Mouse (Mus musculus) CD4-positive, CD25-positive, alpha-beta regulatory T cell, adult 2 months (primary cell): ENCODE measurements around the gene Lhx9.

ENCODE experiments used
- DNase-seq: peaks from one replicate; pipeline ENCODE4 v3.0.0-alpha.2; 2012; ENCODE audit warnings: low read depth, low spot score

Gene Lhx9

DNA sequence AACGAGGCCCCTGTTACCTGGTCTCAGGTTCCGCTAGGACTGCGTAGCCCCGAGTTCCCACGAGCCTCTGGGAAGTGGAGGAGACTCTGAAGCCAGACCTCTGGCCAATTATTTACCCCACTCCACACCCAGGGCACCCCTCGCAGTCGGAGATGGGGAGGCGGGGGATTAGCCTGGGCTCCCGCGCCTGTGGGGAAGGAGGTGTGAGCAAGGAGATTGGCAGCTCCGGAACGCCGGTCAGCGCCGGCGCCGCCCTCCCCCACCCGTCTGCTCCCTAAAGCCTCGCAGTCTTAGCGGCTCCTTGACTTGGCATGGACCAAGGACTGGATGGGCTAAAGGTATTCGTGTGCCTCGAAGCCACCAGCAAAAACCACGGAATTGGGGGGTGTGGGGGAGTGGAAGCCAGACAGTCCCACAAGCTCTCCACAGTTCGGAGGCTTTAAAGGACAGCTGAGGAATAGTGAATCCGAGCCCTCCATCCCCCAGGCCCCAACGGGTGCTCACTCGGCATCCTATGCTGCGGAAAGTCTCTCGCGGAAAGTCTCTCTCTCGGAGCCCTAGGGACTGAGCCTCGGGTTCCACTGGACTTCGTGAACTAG is at the start of gene Lhx9:
Lhx9 (minus strand) TSS at position 67 of the 599 bp plus-strand sequence.
- DNase-seq = no peak

- peak; percentile 1 for DNase-seq
Measured at GRCm38 (mm10) chr1:138896088-138896487, 47.7 kb upstream of the Lhx9 start.

GRCm38 (mm10) chr1:138877470-138878254 is 29.3 kb upstream of the Lhx9 start:
- no peak for DNase-seq

GRCm38 (mm10) chr1:138876371-138877045 is 28.1 kb upstream of the Lhx9 start:
- DNase-seq = no peak

GRCm38 (mm10) chr1:138856101-138856950 is 7.9 kb upstream of the Lhx9 start, which contains the start of gene 2310009B15Rik:
Gene 2310009B15Rik (minus strand): TSS chr1:138856852.
- peak; percentile 89 for DNase-seq

DNA sequence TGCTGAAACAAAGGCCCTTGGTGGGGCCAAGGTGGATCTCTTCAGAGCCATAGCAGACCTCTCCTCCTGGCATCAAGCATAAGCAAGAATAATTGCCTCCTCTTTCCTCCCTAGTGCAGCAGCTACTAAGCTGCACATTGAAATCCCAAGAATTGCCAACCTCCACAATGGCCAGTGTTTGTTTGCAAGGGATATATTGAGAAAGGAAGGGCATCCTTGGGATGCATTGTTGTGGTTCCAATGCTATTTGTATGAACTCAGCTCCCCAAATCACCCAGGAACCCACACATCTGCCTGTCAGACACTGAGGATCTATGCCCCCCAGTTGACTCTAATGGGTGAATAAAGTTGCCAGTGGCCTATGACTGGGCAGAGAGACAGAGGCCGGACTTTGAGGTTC is 2.4 kb upstream of the Lhx9 start:
- DNase-seq = no peak

DNA sequence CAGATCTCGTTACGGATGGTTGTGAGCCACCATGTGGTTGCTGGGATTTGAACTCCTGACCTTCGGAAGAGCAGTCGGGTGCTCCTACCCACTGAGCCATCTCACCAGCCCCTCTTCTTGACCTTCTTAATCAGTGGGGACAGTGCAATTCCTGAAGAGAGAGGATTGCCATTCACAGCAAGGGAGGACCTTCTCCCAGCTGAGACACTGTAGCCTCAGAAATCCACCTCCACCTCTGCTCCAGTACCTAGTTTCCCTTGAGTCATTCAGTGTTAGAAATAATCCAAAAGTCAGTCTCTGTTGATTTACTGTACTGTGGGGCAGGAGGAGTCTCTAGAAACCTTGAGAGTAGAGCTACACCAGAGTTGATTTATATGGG is 1.8 kb upstream of the Lhx9 start:
- no peak for DNase-seq

- DNase-seq = no peak
Measured at GRCm38 (mm10) chr1:138849531-138850160, 1.3 kb upstream of the Lhx9 start.

DNA sequence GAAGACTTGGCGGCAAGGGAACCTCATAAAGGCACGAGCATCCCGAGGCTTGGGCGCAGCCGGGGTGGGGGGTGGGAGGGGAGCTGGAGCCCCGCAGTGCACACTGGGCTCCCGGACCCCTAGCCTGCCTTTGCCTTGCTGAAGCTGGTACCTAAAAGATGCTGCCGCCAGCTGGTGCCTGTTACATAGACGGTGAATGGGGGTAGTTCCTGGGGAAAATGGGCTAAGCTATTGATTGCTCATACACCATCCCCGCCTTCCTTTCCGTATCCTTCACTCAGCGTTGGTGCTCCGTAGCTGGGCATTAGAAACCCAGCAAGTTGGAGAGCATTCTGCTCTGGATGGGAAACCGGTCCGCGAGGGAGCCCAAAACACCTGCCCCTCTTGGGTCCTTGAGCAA is 351 bp downstream of the Lhx9 start:
- DNase-seq = no peak

- DNase-seq = no peak
Measured at GRCm38 (mm10) chr1:138847146-138847545, 1.2 kb downstream of the Lhx9 start.

DNA sequence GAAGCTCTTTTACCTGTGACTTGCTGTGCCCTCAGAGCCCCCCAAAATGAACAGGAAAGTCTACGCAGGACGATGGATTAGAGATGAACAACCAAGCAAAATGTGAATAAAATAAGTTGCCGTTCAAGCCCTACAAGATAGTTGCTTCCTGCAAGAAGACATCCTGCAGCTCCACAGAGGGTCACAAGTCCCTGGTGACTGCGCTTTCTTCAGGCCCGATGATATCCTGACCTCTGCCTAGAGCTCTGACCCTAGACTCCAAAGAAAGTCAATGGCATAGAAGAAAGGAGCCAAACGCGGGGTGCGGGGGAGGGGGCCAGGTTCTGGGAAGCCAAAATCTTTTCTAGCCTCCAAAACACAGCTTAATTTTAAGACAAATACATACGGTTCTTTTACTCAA is 1.8 kb downstream of the Lhx9 start:
- DNase-seq = no peak

GRCm38 (mm10) chr1:138846131-138846530 is 2.2 kb downstream of the Lhx9 start:
- no peak for DNase-seq

DNA sequence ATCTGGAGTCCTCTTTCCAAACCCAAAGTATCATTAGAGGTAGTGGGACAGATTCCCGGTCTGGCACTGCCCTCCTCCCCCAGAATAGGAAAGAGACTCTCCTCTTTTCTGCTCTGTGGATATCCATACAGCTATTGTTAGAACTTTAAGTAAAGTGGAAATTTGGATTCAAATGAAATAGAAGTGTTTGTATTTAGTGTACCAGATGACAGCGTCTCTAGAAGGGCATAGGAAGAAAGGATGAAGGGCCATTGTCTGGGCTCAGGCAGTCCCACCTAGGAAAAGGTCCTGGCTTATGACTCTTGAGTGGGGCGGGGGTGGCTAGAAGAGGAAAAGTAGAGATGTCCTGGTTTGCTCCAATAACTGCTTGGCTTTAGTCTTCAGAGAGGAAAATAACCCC is 2.9 kb downstream of the Lhx9 start:
- DNase-seq = no peak

GRCm38 (mm10) chr1:138844166-138844565 is 4.2 kb downstream of the Lhx9 start:
- DNase-seq = no peak

DNA sequence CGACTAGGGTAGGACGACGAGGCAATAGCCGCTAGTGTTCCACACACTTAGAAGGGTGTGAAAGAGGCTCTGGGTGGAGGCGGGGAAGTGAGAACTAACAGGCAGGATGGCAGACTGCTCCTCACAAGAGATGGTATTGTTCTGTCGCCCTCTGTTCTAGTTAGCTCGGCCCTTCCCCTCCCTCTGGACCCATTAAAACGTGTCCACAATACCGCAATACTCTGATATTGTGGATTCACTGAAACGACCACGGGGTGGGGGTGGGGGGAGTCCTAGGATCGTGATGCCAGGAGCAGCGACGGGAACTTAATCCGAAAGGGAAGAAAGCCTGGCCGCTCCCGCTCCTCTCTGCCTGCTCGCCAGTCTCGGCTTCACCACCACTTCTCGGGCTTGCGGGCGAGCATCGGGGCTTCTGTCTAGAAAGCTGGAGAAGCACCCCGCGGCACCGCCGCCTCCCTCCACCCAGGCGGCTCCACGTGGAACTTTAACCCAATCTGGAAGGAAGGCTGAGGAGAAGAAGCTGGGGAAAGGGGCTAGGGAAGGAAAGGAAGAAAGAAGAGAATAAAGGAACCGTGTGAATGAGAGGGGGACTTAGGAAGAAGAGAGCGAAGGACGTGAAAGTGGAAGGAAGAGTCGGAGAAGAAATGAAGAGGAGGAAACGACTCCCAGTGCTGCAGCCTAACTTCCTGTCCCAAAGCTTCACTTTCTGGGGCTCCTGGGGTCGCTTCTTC is 4.9 kb downstream of the Lhx9 start:
- DNase-seq = peak; percentile 50

DNA sequence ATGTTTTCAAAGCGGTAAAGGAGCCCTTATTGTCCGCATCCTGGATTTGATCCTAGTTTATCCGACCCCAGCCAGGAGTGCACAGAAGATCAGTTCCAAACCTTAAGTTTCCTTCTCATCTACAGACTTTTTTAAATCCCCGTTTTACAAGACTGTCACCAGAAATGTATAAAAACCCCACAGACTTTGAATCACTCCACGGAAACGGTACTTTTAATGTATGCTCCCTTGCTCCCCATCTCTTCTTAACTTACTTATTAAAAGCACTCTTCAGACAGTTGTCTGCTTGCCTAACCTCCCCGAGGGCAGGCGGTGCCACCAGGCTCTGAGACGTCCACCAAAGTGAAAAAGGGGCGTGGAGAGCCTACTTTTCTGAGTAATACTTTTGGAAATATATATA is 5.6 kb downstream of the Lhx9 start:
- no peak for DNase-seq

DNA sequence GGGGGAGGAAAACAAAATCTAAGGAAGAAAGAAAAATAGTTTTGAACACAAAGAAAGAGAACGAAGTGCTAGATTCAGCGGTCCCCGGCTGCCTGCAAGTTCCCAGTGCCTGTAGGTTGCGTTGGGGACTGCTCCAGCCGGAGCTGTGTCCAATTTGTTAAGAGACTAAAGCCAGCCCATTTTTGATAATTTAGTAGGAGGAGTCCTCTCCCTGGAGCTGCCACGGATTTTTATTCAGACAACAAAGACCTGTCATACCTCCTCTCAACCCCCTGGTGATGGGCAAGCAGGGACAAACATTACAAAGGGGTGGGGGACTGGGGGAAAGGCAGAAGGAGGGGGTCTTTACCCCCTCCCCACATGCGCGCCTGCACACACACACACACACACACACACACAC is 6.1 kb downstream of the Lhx9 start:
- no peak for DNase-seq

- peak; percentile 50 for DNase-seq
Measured at GRCm38 (mm10) chr1:138841306-138842095, 6.9 kb downstream of the Lhx9 start.

DNA sequence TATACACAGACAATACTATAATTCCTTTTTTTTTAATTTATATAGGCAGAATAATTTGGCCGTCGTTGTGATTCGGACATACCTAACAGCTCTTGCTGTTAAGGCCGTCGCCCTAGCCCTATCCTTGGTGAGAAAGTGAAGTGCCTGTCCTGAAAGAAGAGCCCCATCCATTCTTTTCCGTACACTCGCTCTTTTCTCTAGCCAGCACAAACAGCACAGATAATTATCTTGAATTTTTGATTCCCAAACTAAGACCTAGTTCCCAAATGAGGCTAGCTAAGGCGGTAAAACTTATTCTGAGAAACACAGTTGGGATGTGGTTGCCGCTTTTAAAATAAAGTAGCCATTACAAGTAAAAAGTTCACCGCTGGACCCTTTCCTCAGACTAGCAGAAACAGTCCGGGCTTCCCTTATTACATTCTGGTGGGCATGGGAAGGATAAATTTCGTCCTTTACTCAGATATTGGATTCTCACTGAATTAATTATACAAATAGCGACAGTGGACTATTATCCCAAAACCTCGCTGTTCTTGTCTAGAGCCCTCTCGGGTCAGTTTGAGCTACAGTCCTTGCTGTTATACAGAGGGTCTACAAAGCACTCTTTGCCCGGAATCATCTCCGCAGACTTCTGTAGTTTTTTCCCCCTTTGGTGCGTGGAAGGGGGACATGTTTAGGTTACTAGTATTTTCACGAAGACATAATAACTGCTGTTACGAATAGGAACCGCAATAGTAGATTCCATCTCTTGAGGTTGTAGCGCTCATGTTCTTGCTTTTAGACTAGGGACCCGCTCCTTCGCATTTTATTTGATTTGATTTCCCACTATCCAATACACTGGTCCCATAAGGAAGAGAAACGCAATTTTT is 7.7 kb downstream of the Lhx9 start:
- DNase-seq = no peak
